ENCODE assay signal across 19 mouse cellular contexts in the genomic region with DNA sequence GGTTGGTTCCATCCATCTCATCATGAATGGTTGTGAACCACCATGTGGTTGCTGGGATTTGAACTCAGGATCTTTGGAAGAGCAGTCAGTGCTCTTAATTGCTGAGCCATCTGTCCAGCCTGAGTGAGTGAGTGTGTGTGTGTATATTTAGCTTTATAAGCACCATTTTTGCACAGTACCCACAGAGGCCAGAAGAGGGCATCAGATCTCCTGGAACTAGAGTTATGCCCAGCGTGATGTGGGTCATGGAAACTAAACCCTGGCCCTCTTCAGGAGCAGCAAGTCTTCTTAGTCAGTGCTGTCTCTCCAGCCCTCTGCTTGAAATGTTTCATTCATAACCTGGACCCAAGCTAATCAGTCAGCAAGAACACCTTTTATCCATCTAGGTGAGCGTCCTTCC. TPM values are rescaled to one million over a fixed set of nuclear protein-coding genes. Genes with fewer than 3 reads are reported as not detected.
DNase-seq lines count a peak whose midpoint lies in the region; ATAC-seq and TF ChIP-seq lines count a peak whose summit lies in the region.
"Had no signal": no experiment of that assay in that cellular context is flagged by ENCODE, and none has a peak within 500 bp of the region (broad histone marks: within the 10 kb centered on the region; RNA-seq: fewer than 3 reads in every experiment).

No protein-coding gene starts in this region.

- no peak for TF ChIP-seq POLR2A in kidney, adult 2 months (IDR thresholded peaks at IDR 0.05; ENCODE audit: low read depth, low read length)

- H3K4me3 ChIP-seq in kidney, postnatal 0 days (replicated peaks; ENCODE audit: low read depth, low read length), result no peak overlapping the region
- H3K4me3 ChIP-seq in kidney, adult 2 months (ENCODE audit: insufficient read depth, low read depth, low read length), result no peak overlapping the region
- H3K4me3 ChIP-seq: embryonic facial prominence, embryonic 15.5 days; forebrain, embryonic 10.5 days; hindbrain, embryonic 13.5 days; limb, embryonic 15.5 days; megakaryocyte, embryonic 14.5 days had no signal

- H3K27ac ChIP-seq in kidney, postnatal 0 days, result no peak overlapping the region
- H3K27ac ChIP-seq in kidney, adult 2 months (ENCODE audit: insufficient read depth, low read depth, low read length), result no peak overlapping the region
- H3K27ac ChIP-seq: embryonic facial prominence, embryonic 15.5 days; forebrain, embryonic 10.5 days; hindbrain, embryonic 13.5 days; limb, embryonic 15.5 days had no signal

- H3K9ac ChIP-seq in kidney, postnatal 0 days (ENCODE audit: low read depth, low read length), result no peak overlapping the region
- H3K9ac ChIP-seq: embryonic facial prominence, embryonic 15.5 days; hindbrain, embryonic 13.5 days; limb, embryonic 15.5 days had no signal

- no peaks in the 10 kb centered on the region for H3K9me3 ChIP-seq in kidney, postnatal 0 days (replicated peaks; ENCODE audit: low read length)
- H3K9me3 ChIP-seq: embryonic facial prominence, embryonic 15.5 days; hindbrain, embryonic 13.5 days; limb, embryonic 15.5 days had no signal

- no peak for ATAC-seq in kidney, postnatal 0 days (replicated peaks; ENCODE audit: low FRiP score, low read depth)
- ATAC-seq: midbrain, embryonic 16.5 days had no signal

- peaks cover 4% of the 10 kb centered on the region; the same call in 1 of the 2 replicates for H3K36me3 ChIP-seq in kidney, postnatal 0 days (ENCODE audit: insufficient read depth, low read length)
- H3K36me3 ChIP-seq in kidney, adult 2 months (ENCODE audit: control insufficient read depth, insufficient read depth, low read length), result no peaks in the 10 kb centered on the region

- H3K4me2 ChIP-seq in kidney, postnatal 0 days (ENCODE audit: low read length), result no peak overlapping the region
- H3K4me2 ChIP-seq: embryonic facial prominence, embryonic 15.5 days; hindbrain, embryonic 13.5 days; limb, embryonic 15.5 days had no signal

- peak; percentile 33; the same call in 1 of the 2 replicates for TF ChIP-seq CTCF in kidney, postnatal 0 days (IDR thresholded peaks at IDR 0.05; ENCODE audit: low read depth)
- no peak for TF ChIP-seq CTCF in kidney, adult 2 months (conservative IDR thresholded peaks at IDR 0.05; ENCODE audit: insufficient read depth, insufficient read length, low read depth, low read length)

- H3K27me3 ChIP-seq in kidney, postnatal 0 days (ENCODE audit: insufficient read depth, low read length), result no peaks in the 10 kb centered on the region
- H3K27me3 ChIP-seq in kidney, adult 2 months (replicated peaks; ENCODE audit: control insufficient read depth, insufficient read depth, low read length), result no peaks in the 10 kb centered on the region
- H3K27me3 ChIP-seq: embryonic facial prominence, embryonic 15.5 days; hindbrain, embryonic 13.5 days; limb, embryonic 15.5 days had no signal

- 98% methylated on average over 2 of the region's 2 CpGs for WGBS in kidney, postnatal 0 days
- WGBS in kidney, adult 2 months, result 95% methylated on average over 2 of the region's 2 CpGs

- DNase-seq in kidney, postnatal 0 days (ENCODE audit: low spot score), result no peak
- DNase-seq in kidney, adult 2 months, result no peak
- peak; percentile 27 for DNase-seq in thymus, postnatal 4 days
- DNase-seq in thymus, postnatal 10 days (ENCODE audit: low spot score in 2 of 2), result no peak
- peak; percentile 88 for DNase-seq in R1 (ENCODE audit: low read depth, low spot score)
- no peak for DNase-seq in right cerebral cortex, adult 18-20 months
- DNase-seq in layer of hippocampus, adult 9-11 months, result no peak
- DNase-seq: cerebellum, adult 9-10 months; gastrocnemius, postnatal 14 days; kidney, adult 11 months; kidney, postnatal 14 days; right cerebral cortex, postnatal 25 days; thymus, adult 18-20 months had no signal

- no peaks in the 10 kb centered on the region for H3K4me1 ChIP-seq in kidney, postnatal 0 days (replicated peaks; ENCODE audit: insufficient read depth, low read length)
- no peaks in the 10 kb centered on the region for H3K4me1 ChIP-seq in kidney, adult 2 months (ENCODE audit: control insufficient read depth, insufficient read depth, low read length)
- H3K4me1 ChIP-seq: limb, embryonic 15.5 days had no signal

RNA-seq across cellular contexts. Expression of gene Ypel1, which starts 6.8 kb away (rescaled TPM):
- 30.5 and 32.5 TPM in 2 replicates for polyA plus RNA-seq in kidney, postnatal 0 days (2015; fragmentation: Nextera tagmentation; extraction: Ambion mirVana)
- polyA plus RNA-seq in kidney, adult 2 months (2012; rRNA removed), result 1.6 and 2.3 TPM in 2 replicates

RNA-seq across cellular contexts. Expression of gene Ppil2, which starts 34.8 kb away (rescaled TPM):
- 101 and 111 TPM in 2 replicates for polyA plus RNA-seq in kidney, postnatal 0 days (2015; fragmentation: Nextera tagmentation; extraction: Ambion mirVana)
- polyA plus RNA-seq in kidney, adult 2 months (2012; rRNA removed), result 88.5 and 89.6 TPM in 2 replicates

RNA-seq across cellular contexts. Expression of gene 2610318N02Rik, which starts 48.7 kb away (rescaled TPM):
- 16.9 and 17.5 TPM in 2 replicates for polyA plus RNA-seq in kidney, postnatal 0 days (2015; fragmentation: Nextera tagmentation; extraction: Ambion mirVana)
- 0.75 and 1.4 TPM in 2 replicates for polyA plus RNA-seq in kidney, adult 2 months (2012; rRNA removed)

RNA-seq across cellular contexts. Expression of gene Sdf2l1, which starts 55.9 kb away (rescaled TPM):
- 46.1 and 47.0 TPM in 2 replicates for polyA plus RNA-seq in kidney, postnatal 0 days (2015; fragmentation: Nextera tagmentation; extraction: Ambion mirVana)
- polyA plus RNA-seq in kidney, adult 2 months (2012; rRNA removed), result 22.8 and 25.2 TPM in 2 replicates

Comparison
In these comparisons a context has a peak if more than half of its experiments do, and no peak if none do; other contexts are left out.
1. DNase-seq: peak in thymus, postnatal 4 days (single experiment) and R1 (single experiment); none in kidney, postnatal 0 days (single experiment), kidney, adult 2 months (single experiment), thymus, postnatal 10 days (0 of 2), right cerebral cortex, adult 18-20 months (single experiment) and layer of hippocampus, adult 9-11 months (single experiment).